Mouse (Mus musculus) stomach, embryonic 16.5 days (tissue): ENCODE data around the gene Trim71. TPM values are rescaled to one million over a fixed set of nuclear protein-coding genes. Genes with fewer than 3 reads are reported as not detected.

ENCODE experiments used
- ATAC-seq: fragments of 200-750 bp; cut with Nextera tagmentation; 2 replicates; pipeline ENCODE4 v1.8.0; 2017; ENCODE audit warnings: moderate number of reproducible peaks, moderate TSS enrichment; ENCODE audit not compliant: insufficient read depth, low FRiP score
- H3K27ac ChIP-seq: fragments of 300-500 bp; sonication (generic); 2 replicates; pipeline ENCODE4 v1.5.1; 2014; ENCODE audit warnings: low read length
- H3K27me3 ChIP-seq: fragments of 300-500 bp; sonication (generic); 2 replicates; pipeline ENCODE4 v1.6.1; 2014; ENCODE audit warnings: low read length, control low read depth, mixed read lengths; ENCODE audit not compliant: control insufficient read depth, insufficient read depth
- H3K36me3 ChIP-seq: fragments of 300-500 bp; sonication (generic); 2 replicates; pipeline ENCODE4 v1.6.1; 2014; ENCODE audit warnings: low read length; ENCODE audit not compliant: control insufficient read depth, insufficient read depth
- H3K4me1 ChIP-seq: fragments of 300-500 bp; sonication (generic); 2 replicates; pipeline ENCODE4 v1.6.1; 2014; ENCODE audit warnings: low read length, control low read depth, mixed read lengths; ENCODE audit not compliant: control insufficient read depth, insufficient read depth
- H3K4me2 ChIP-seq: fragments of 300-500 bp; sonication (generic); 2 replicates; pipeline ENCODE4 v1.6.1; 2014; ENCODE audit warnings: low read depth, low read length, mixed read lengths
- H3K4me3 ChIP-seq: fragments of 300-500 bp; sonication (generic); replicated peaks from 2 replicates; pipeline ENCODE4 v1.5.1; 2014; ENCODE audit warnings: mild to moderate bottlenecking, low read length
- H3K9ac ChIP-seq: fragments of 300-500 bp; sonication (generic); 2 replicates; pipeline ENCODE4 v1.6.1; 2014; ENCODE audit warnings: low read length
- H3K9me3 ChIP-seq: fragments of 300-500 bp; sonication (generic); replicated peaks from 2 replicates; pipeline ENCODE4 v1.6.1; 2016; ENCODE audit warnings: low read length, control low read depth; ENCODE audit not compliant: control insufficient read depth
- WGBS: fragments of 180-500 bp; shearing (Covaris S2); extraction: QIAGEN DNeasy Blood & Tissue Kit; methylation state at CpG from one replicate; pipeline ENCODE4 v1.1.7; 2014; 5-methylcytosine and 5-hydroxymethylcytosine counted together
- polyA plus RNA-seq: library from polyadenylated mRNA; unstranded; fragments of >200 nt; fragmentation: Nextera tagmentation; extraction: Ambion mirVana; gene quantifications from 2 replicates; pipeline ENCODE4 v1.2.1, GENCODE M21; 2015

Trim71 gene
- polyA plus RNA-seq, 1 experiment from 2014 or later: 0.98 TPM

DNA sequence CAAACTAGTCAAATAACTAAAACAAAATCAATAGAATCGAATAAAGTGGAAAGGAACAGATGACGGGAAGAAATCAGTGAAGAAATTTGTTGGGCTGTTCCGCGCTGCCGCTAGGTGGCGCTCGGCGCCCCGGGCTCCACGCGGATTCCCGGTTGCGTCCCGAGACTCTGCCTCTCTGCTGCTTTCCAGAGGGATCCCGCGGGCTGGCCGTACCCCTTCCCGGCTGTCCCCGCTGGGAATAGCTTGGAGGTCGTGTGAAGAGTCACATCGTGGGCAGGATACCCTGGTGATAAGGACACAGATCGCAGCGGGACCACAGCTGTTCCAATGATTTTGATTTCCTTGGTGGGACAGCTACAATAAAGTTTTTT lies 19.6 kb upstream of the Trim71 start:
- WGBS: under 1% methylated on average over 23 of the region's 23 CpGs
- H3K4me3 ChIP-seq: peak overlapping the region; percentile 53
- H3K4me1 ChIP-seq: no peaks in the 10 kb centered on the region; the same call in 1 of the 2 replicates
- H3K4me2 ChIP-seq: peak overlapping the region; percentile 93
- peaks cover 7% of the 10 kb centered on the region for H3K36me3 ChIP-seq
- peak overlapping the region; percentile 71 for H3K9ac ChIP-seq
- no peaks in the 10 kb centered on the region for H3K9me3 ChIP-seq
- peak overlapping the region; percentile 83 for H3K27ac ChIP-seq
- ATAC-seq: peak; percentile 56; the same call in 1 of the 2 replicates
- H3K27me3 ChIP-seq: no peaks in the 10 kb centered on the region

DNA sequence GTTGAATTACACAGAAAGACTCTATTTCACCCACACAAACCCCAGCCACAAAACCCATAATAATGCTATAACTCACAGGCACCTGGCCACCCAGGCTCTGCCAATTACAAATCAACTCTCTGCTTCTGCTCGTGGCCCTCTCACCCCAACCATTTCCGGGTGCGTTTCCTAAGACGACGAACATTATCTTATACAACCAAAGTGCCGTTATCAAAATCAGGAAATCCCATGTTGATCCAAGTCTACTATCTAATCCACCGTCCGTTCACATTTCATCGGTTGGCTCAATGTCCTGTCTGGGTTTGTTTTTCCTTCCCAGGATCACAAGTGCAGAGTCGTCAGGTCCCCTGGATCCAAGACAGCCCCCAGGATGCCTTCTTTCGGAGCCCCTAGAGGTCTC lies 14.5 kb upstream of the Trim71 start:
- Histone ChIP-seq H3K4me1 (no peaks in the 10 kb centered on the region), H3K36me3 (no peaks in the 10 kb centered on the region), H3K4me3 (no peak overlapping the region), H3K27ac (no peak overlapping the region), H3K9me3 (no peaks in the 10 kb centered on the region), H3K27me3 (no peaks in the 10 kb centered on the region), H3K4me2 (no peak overlapping the region), H3K9ac (no peak overlapping the region)
- ATAC-seq: no peak
- 55% methylated on average over 11 of the region's 11 CpGs for WGBS

DNA sequence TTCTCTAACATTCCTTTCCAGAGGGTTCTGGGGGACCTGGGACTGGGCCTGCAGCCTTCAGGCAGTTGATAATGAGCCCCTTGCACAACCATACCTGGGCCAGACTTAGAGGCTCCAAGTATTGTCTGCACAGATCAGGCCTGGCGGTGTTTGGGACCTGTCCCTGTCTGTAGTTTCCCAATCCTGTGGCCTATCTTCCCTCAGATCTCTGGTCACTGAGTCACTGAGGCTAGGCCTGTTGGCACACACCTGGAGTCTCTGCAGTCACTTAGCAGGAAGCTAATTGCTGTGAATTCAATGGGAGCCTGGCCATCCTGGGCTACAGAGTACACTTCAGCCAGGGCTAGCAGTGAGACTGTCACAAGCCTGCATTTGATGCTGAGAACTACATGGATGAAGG lies 11.8 kb upstream of the Trim71 start:
- H3K27me3 ChIP-seq: no peaks in the 10 kb centered on the region
- H3K4me3 ChIP-seq: no peak overlapping the region
- no peak overlapping the region for H3K4me2 ChIP-seq
- H3K9ac ChIP-seq: no peak overlapping the region
- no peak overlapping the region for H3K27ac ChIP-seq
- H3K4me1 ChIP-seq: no peaks in the 10 kb centered on the region
- no peak for ATAC-seq
- no peaks in the 10 kb centered on the region for H3K36me3 ChIP-seq
- no peaks in the 10 kb centered on the region for H3K9me3 ChIP-seq
- 63% methylated on average over 1 of the region's 1 CpGs for WGBS

DNA sequence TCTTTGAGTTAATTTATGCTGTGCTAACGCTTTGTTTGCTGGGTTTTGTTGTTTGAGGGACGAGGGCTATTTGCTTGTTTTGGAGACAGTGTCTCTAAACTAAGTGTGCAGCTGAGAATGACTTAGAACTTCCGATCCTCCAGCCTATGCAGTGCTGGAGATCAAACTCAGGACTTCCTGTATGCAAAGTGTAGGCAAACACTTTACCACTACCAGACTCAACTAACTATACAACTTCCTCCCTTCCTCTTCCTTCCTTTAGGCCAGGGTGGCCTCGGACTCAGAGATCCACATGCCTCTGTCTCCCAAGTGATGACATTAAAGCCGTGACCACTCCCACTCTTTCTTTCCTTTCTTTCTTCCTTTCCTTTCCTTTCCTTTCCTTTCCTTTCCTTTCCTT lies 9.4 kb upstream of the Trim71 start:
- Histone ChIP-seq H3K9ac (no peak overlapping the region), H3K4me1 (no peaks in the 10 kb centered on the region), H3K4me3 (no peak overlapping the region), H3K9me3 (no peaks in the 10 kb centered on the region), H3K36me3 (no peaks in the 10 kb centered on the region), H3K27ac (no peak overlapping the region), H3K27me3 (no peaks in the 10 kb centered on the region), H3K4me2 (no peak overlapping the region)
- WGBS: 57% methylated on average over 5 of the region's 5 CpGs
- ATAC-seq: no peak

DNA sequence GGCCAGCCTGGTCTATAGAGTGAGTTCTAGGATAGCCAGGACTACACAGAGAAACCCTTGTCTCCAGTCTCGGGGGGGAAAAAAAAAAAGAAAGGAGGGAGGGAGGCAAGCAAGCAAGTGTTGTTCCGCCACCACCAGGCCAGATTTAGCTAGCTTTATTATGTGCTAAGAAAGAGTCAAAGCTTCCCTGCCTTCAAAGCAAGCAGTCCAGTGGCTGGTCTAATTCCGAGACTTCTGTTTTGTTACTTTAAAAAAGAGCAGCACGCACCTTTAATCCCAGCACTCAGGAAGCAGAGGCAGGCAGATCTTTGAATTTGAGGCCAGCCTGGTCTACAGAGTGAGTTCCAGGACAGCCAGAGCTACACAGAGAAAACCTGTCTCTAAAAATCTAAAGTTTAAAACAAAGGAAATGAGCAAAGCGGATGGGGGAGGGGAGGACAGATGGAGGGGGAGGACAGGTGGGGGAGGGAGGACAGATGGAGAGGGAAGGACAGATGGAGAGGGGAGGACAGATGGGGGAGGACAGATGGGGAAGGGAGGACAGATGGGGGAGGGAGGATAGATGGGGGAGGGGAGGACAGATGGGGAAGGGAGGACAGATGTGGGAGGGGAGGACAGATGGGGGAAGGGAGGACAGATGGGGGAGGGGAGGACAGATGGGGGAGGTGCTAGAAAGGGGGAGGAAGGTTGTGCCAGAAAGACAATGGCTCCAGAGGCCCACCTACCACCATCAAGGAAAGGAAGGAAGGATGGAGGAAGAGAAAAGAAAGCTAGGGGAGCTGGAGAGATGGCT lies 4.7 kb upstream of the Trim71 start:
- Histone ChIP-seq H3K4me2 (no peak overlapping the region), H3K4me3 (no peak overlapping the region), H3K9me3 (no peaks in the 10 kb centered on the region), H3K27me3 (peaks cover 2% of the 10 kb centered on the region; the same call in 1 of the 2 replicates), H3K36me3 (no peaks in the 10 kb centered on the region), H3K9ac (no peak overlapping the region), H3K27ac (no peak overlapping the region), H3K4me1 (no peaks in the 10 kb centered on the region)
- 87% methylated on average over 5 of the region's 5 CpGs for WGBS
- no peak for ATAC-seq

DNA sequence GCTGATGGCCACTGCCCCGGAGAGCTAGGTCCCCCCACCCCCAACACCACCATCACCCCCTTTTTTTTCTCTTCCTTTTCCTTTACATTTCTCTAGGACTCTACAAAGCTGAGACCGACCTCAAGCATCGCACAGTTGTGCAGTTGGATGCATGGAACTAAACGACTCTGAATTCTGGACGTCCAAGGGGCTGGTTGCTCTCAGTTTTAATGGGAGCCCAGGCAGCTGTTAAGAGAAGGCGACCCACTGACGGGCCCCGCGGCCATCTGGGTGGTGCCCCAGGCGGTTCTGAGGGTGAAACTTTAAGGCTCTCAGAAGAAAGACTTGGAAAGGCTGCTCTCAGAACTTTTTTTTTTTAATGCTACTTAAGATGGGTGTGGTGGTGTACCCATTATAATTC lies 498 bp upstream of the Trim71 start:
- Histone ChIP-seq H3K9ac (peak overlapping the region; percentile 80; the same call in 1 of the 2 replicates), H3K4me2 (peak overlapping the region; percentile 67), H3K9me3 (no peaks in the 10 kb centered on the region), H3K27me3 (peaks cover 42% of the 10 kb centered on the region), H3K36me3 (no peaks in the 10 kb centered on the region), H3K4me1 (peaks cover 14% of the 10 kb centered on the region), H3K27ac (peak overlapping the region; percentile 73), H3K4me3 (peak overlapping the region; percentile 54)
- WGBS: 4% methylated on average over 10 of the region's 10 CpGs
- no peak for ATAC-seq

DNA sequence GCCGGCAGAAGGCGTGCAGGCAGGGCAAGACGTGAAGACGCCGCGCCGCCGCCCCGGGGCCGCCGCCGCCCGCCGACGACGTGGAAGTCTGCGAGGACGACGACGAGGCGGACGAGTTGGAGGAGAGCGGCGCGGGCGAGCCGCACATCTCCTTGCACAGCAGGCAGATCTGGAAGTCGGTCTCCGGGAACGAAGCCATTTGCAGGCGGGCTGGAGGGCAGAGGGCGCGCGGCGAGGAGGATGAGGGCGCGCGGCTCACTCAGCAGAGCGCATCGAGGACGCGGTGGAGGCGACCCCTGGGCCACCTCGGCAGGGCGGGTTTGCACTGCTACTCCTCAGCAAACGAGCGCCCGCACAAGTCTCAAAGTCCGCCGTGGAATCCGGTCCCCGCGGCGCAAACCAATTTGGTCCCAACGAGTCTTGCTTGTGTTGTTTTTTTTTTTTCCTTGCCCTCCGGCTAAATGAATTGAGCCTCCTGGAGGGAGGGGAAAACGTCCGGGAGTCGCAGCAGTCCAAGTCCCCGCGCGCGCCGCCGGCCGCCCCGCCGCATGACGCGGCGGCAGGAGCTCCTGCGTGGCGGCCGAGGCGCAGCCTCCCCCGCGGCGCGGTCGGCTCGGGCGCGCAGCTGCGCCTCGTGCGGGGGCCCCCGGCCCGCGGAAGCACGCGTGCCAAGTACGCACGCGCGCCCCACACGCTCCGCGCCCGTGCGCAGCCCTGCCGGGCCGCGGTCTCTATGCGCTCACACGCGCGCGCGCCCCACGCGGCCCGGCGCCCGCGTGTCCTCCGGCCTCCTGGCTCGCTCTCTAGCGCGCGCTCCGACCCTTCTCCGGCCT lies 1.0 kb downstream of the Trim71 start:
- Histone ChIP-seq H3K9ac (peak overlapping the region; percentile 80), H3K27ac (peak overlapping the region; percentile 73), H3K4me2 (peak overlapping the region; percentile 67), H3K4me3 (peak overlapping the region; percentile 54), H3K36me3 (no peaks in the 10 kb centered on the region), H3K4me1 (peaks cover 14% of the 10 kb centered on the region), H3K9me3 (no peaks in the 10 kb centered on the region), H3K27me3 (peaks cover 42% of the 10 kb centered on the region)
- no peak; the same call in 1 of the 2 replicates for ATAC-seq
- under 1% methylated on average over 122 of the region's 122 CpGs for WGBS

DNA sequence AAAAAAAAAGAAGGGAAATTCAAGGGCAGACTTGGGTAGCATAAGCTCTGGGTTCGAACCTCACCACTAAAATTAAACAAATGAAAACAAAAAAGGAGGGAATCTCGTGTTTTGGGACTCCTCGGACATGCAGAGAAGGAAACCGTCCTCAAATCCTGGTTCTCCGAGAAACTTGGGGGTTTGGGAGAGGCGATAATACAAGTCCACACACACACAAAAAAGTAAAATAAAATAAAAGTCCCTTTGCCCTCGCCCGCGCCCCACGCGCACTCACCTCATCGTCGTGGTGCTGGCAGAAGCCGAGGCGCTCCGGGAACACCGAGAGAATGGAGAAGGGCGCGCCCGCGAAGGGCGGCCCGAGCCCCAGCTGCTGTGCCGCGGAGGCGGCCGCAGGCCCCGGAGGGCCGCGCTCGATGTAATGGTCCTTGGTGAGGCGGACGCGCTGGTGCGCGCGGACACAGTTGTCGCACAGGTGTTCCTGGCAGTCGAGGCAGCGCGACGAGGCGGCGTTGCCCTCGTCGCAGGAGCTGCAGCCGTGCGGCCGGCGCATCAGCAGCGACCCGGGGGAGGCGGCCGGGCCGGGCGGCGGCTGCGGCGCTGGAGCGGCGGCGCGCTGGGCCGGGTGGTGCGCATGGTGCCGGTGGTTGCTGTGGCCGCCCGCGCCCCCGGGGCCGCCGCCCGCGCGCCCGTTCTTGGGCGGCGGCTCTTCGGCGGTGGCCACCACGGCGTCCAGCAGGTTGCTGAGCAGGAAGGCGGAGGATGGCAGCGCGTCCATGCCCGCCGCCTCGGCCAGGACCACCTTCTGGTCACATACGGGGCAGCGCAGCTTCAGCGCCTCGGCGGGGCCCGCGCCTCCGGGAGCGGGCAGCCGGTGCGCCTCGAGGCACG lies 1.9 kb downstream of the Trim71 start:
- Histone ChIP-seq H3K36me3 (no peaks in the 10 kb centered on the region), H3K4me1 (peaks cover 14% of the 10 kb centered on the region), H3K27me3 (peaks cover 42% of the 10 kb centered on the region), H3K4me3 (peak overlapping the region; percentile 54), H3K27ac (peak overlapping the region; percentile 73), H3K9ac (peak overlapping the region; percentile 80), H3K9me3 (no peaks in the 10 kb centered on the region), H3K4me2 (peak overlapping the region; percentile 67)
- WGBS: 1% methylated on average over 94 of the region's 101 CpGs
- no peak for ATAC-seq
